Comparison of ENCODE assay signal across 9 mouse cellular contexts in genomic region chr6:126642856-126643321, GRCm38 (mm10). TPM values are rescaled to one million over a fixed set of nuclear protein-coding genes. Genes with fewer than 3 reads are reported as not detected.
DNase-seq lines count a peak whose midpoint lies in the region; ATAC-seq and TF ChIP-seq lines count a peak whose summit lies in the region.
"Had no signal": no experiment of that assay in that cellular context is flagged by ENCODE, and none has a peak within 500 bp of the region (broad histone marks: within the 10 kb centered on the region; RNA-seq: fewer than 3 reads in every experiment).

No protein-coding gene starts in this region.

- ATAC-seq in forebrain, embryonic 12.5 days (ENCODE audit: low FRiP score), result no peak
- no peak for ATAC-seq in intestine, embryonic 16.5 days
- ATAC-seq in neural tube, embryonic 13.5 days (ENCODE audit: low read depth), result no peak

- no peaks in the 10 kb centered on the region for H3K9me3 ChIP-seq in forebrain, embryonic 12.5 days
- no peaks in the 10 kb centered on the region for H3K9me3 ChIP-seq in intestine, embryonic 16.5 days (ENCODE audit: control insufficient read depth, low read length)
- no peaks in the 10 kb centered on the region for H3K9me3 ChIP-seq in neural tube, embryonic 13.5 days

- peak; percentile 1 for DNase-seq in adrenal gland, postnatal 10 days
- no peak for DNase-seq in adrenal gland, adult 18-20 months (ENCODE audit: low spot score in 2 of 2)
- peak; percentile 67 for DNase-seq in brain, embryonic 14.5 days (ENCODE audit: low read depth)
- peak; percentile 66 for DNase-seq in left cerebral cortex, postnatal 4 days
- DNase-seq in natural killer cell, adult 2 months (ENCODE audit: low spot score in 2 of 2), result no peak

- intact Hi-C loops in left cerebral cortex, postnatal 4 days (cut with DNase I), result loop anchor here (5.0 kb wide), 1 partner anchor 76 kb away; no protein-coding TSS in a partner anchor

- peak overlapping the region; percentile 54 for H3K4me3 ChIP-seq in forebrain, embryonic 12.5 days (replicated peaks)
- H3K4me3 ChIP-seq in intestine, embryonic 16.5 days (ENCODE audit: low read length), result peak overlapping the region; percentile 48
- peak overlapping the region; percentile 52 for H3K4me3 ChIP-seq in neural tube, embryonic 13.5 days
- H3K4me3 ChIP-seq: megakaryocyte, embryonic 14.5 days had no signal

- peak overlapping the region; percentile 99 for H3K4me2 ChIP-seq in forebrain, embryonic 12.5 days
- peak overlapping the region; percentile 90 for H3K4me2 ChIP-seq in intestine, embryonic 16.5 days (ENCODE audit: low read depth, low read length)
- peak overlapping the region; percentile 97 for H3K4me2 ChIP-seq in neural tube, embryonic 13.5 days

- H3K4me1 ChIP-seq in forebrain, embryonic 12.5 days, result peaks cover 29% of the 10 kb centered on the region
- H3K4me1 ChIP-seq in intestine, embryonic 16.5 days (ENCODE audit: control insufficient read depth, insufficient read depth, low read length), result peaks cover 24% of the 10 kb centered on the region
- peaks cover 36% of the 10 kb centered on the region for H3K4me1 ChIP-seq in neural tube, embryonic 13.5 days (replicated peaks)

- no peak overlapping the region for H3K9ac ChIP-seq in forebrain, embryonic 12.5 days
- no peak overlapping the region for H3K9ac ChIP-seq in intestine, embryonic 16.5 days (ENCODE audit: low read depth, low read length)
- H3K9ac ChIP-seq in neural tube, embryonic 13.5 days, result peak overlapping the region; percentile 67

- no peaks in the 10 kb centered on the region for H3K36me3 ChIP-seq in forebrain, embryonic 12.5 days (replicated peaks)
- no peaks in the 10 kb centered on the region for H3K36me3 ChIP-seq in intestine, embryonic 16.5 days (ENCODE audit: control insufficient read depth, insufficient read depth, low read length)
- no peaks in the 10 kb centered on the region for H3K36me3 ChIP-seq in neural tube, embryonic 13.5 days

- peaks cover 78% of the 10 kb centered on the region for H3K27me3 ChIP-seq in forebrain, embryonic 12.5 days
- H3K27me3 ChIP-seq in intestine, embryonic 16.5 days (replicated peaks; ENCODE audit: control insufficient read depth, insufficient read depth, low read length), result peaks cover 60% of the 10 kb centered on the region
- H3K27me3 ChIP-seq in neural tube, embryonic 13.5 days, result peaks cover 68% of the 10 kb centered on the region

- no peak for TF ChIP-seq POLR2A in brain, embryonic 14.5 days (IDR thresholded peaks at IDR 0.05; ENCODE audit: borderline replicate concordance, extremely low read depth, insufficient read depth, insufficient read length, poor library complexity, severe bottlenecking)

- H3K27ac ChIP-seq in forebrain, embryonic 12.5 days, result no peak overlapping the region
- no peak overlapping the region for H3K27ac ChIP-seq in intestine, embryonic 16.5 days (ENCODE audit: low read length)
- no peak overlapping the region for H3K27ac ChIP-seq in neural tube, embryonic 13.5 days (replicated peaks)

- TF ChIP-seq CTCF in brain, embryonic 14.5 days (IDR thresholded peaks at IDR 0.05; ENCODE audit: borderline replicate concordance, extremely low read depth, insufficient read depth, insufficient read length), result peak; percentile 59

- under 1% methylated on average over 36 of the region's 36 CpGs for WGBS in forebrain, embryonic 12.5 days
- 1% methylated on average over 36 of the region's 36 CpGs for WGBS in intestine, embryonic 16.5 days
- 1% methylated on average over 36 of the region's 36 CpGs for WGBS in neural tube, embryonic 13.5 days

RNA-seq across cellular contexts. Expression of gene Kcna1, which starts 3.3 kb away (rescaled TPM):
- 1 to 10 TPM; 2.6 to 3.1 TPM for total RNA-seq in adrenal gland, postnatal 10 days (2021)
- total RNA-seq in adrenal gland, adult 18-20 months (2021), result 1 to 10 TPM in 1 of 2 experiments, under 1 TPM in 1; 0.83 to 2.2 TPM
- polyA plus RNA-seq in brain, embryonic 14.5 days (2012; rRNA removed), result 1.3 TPM in 2 replicates
- polyA plus RNA-seq in forebrain, embryonic 12.5 days (2016; fragmentation: Nextera tagmentation; extraction: Ambion mirVana), result 0.74 and 1.5 TPM in 2 replicates
- 0.05 and 0.23 TPM in 2 replicates for polyA plus RNA-seq in intestine, embryonic 16.5 days (2015; fragmentation: Nextera tagmentation; extraction: Ambion mirVana)
- 10 to 100 TPM in 1 of 2 experiments, 1 to 10 TPM in 1; 7.8 to 10.1 TPM for total RNA-seq in left cerebral cortex, postnatal 4 days (2021)
- 4.5 and 5.6 TPM in 2 replicates for polyA plus RNA-seq in neural tube, embryonic 13.5 days (2015; fragmentation: Nextera tagmentation; extraction: Ambion mirVana)

Comparison
In these comparisons a context has a peak if more than half of its experiments do, and no peak if none do; other contexts are left out.
1. DNase-seq: peak in adrenal gland, postnatal 10 days (single experiment), brain, embryonic 14.5 days (single experiment) and left cerebral cortex, postnatal 4 days (single experiment); none in adrenal gland, adult 18-20 months (0 of 2) and natural killer cell, adult 2 months (0 of 2).
2. Peak in every context shown above with its lines, with median percentiles within 50 percentile points of each other: H3K4me2 ChIP-seq and H3K4me3 ChIP-seq.